ENCODE assay signal across 16 mouse cellular contexts in genomic region chr5:129731021-129731420, GRCm38 (mm10). TPM values are rescaled to one million over a fixed set of nuclear protein-coding genes. Genes with fewer than 3 reads are reported as not detected.
A peak's percentile ranks its signal among the peaks of the same experiment; 100 is the strongest.
DNase-seq lines count a peak whose midpoint lies in the region; ATAC-seq lines count a peak whose summit lies in the region.
"Had no signal": no experiment of that assay in that cellular context is flagged by ENCODE, and none has a peak within 500 bp of the region (broad histone marks: within the 10 kb centered on the region; RNA-seq: fewer than 3 reads in every experiment).

No protein-coding gene starts in this region.

- no peaks in the 10 kb centered on the region for H3K27me3 ChIP-seq in embryonic facial prominence, embryonic 11.5 days (ENCODE audit: control insufficient read depth, insufficient read depth, low read length)
- no peaks in the 10 kb centered on the region for H3K27me3 ChIP-seq in limb, embryonic 15.5 days
- H3K27me3 ChIP-seq: limb, embryonic 12.5 days had no signal

- no peak overlapping the region for H3K27ac ChIP-seq in embryonic facial prominence, embryonic 11.5 days (replicated peaks; ENCODE audit: low read depth, low read length)
- H3K27ac ChIP-seq in limb, embryonic 15.5 days = peak overlapping the region; percentile 27; the same call in 1 of the 2 replicates
- H3K27ac ChIP-seq: limb, embryonic 12.5 days had no signal

- no peak overlapping the region for H3K4me3 ChIP-seq in embryonic facial prominence, embryonic 11.5 days (ENCODE audit: low read depth, low read length)
- H3K4me3 ChIP-seq in limb, embryonic 15.5 days = no peak overlapping the region
- H3K4me3 ChIP-seq: limb, embryonic 12.5 days had no signal

- no peak overlapping the region for H3K9ac ChIP-seq in embryonic facial prominence, embryonic 11.5 days (replicated peaks; ENCODE audit: low read length)
- no peak overlapping the region for H3K9ac ChIP-seq in limb, embryonic 15.5 days
- H3K9ac ChIP-seq: limb, embryonic 12.5 days had no signal

- DNase-seq in adrenal gland, postnatal 14 days = peak; percentile 16
- DNase-seq in adrenal gland, postnatal 36 days = no peak
- DNase-seq in embryonic facial prominence, embryonic 11.5 days (ENCODE audit: low spot score) = no peak
- DNase-seq in heart, adult 9 months (ENCODE audit: low spot score in 2 of 2) = peak; percentile 66 to 74
- DNase-seq in spleen, postnatal 14 days (ENCODE audit: low spot score in 2 of 2) = no peak
- DNase-seq in testis, postnatal 10 days (ENCODE audit: low spot score) = no peak
- no peak for DNase-seq in embryo, embryonic 11 days
- DNase-seq: right cerebral cortex, postnatal 25 days had no signal

- no peaks in the 10 kb centered on the region for H3K36me3 ChIP-seq in embryonic facial prominence, embryonic 11.5 days (replicated peaks; ENCODE audit: control insufficient read depth, insufficient read depth, low read depth, low read length)
- no peaks in the 10 kb centered on the region for H3K36me3 ChIP-seq in limb, embryonic 15.5 days

- no peak overlapping the region for H3K4me2 ChIP-seq in embryonic facial prominence, embryonic 11.5 days (ENCODE audit: low read depth, low read length)
- H3K4me2 ChIP-seq in limb, embryonic 15.5 days = no peak overlapping the region
- H3K4me2 ChIP-seq: limb, embryonic 12.5 days had no signal

- ATAC-seq in embryonic facial prominence, embryonic 11.5 days (replicated peaks; ENCODE audit: insufficient number of reproducible peaks, low FRiP score, low TSS enrichment, low read depth) = 0 out of 2 replicates have a peak, but pooled peaks have one; percentile 41
- no peak for ATAC-seq in limb, embryonic 15.5 days (ENCODE audit: insufficient number of reproducible peaks, low FRiP score, low TSS enrichment, low read depth)

- H3K4me1 ChIP-seq in embryonic facial prominence, embryonic 11.5 days (ENCODE audit: control insufficient read depth, insufficient read depth, low read length) = no peaks in the 10 kb centered on the region
- H3K4me1 ChIP-seq in limb, embryonic 15.5 days = peaks cover 28% of the 10 kb centered on the region

- no peaks in the 10 kb centered on the region for H3K9me3 ChIP-seq in embryonic facial prominence, embryonic 11.5 days (replicated peaks; ENCODE audit: control insufficient read depth, low read length)
- H3K9me3 ChIP-seq in limb, embryonic 15.5 days = no peaks in the 10 kb centered on the region
- H3K9me3 ChIP-seq: G1E; limb, embryonic 12.5 days had no signal

- WGBS in embryonic facial prominence, embryonic 11.5 days = 53% methylated on average over 5 of the region's 5 CpGs
- WGBS in limb, embryonic 15.5 days = 60% methylated on average over 5 of the region's 5 CpGs

RNA-seq across cellular contexts. Expression of gene Nipsnap2, which starts 6.2 kb away (rescaled TPM):
- 116 and 119 TPM in 2 replicates for total RNA-seq in adrenal gland, postnatal 14 days (2021)
- 100 to 1,000 TPM; 116 to 140 TPM for total RNA-seq in adrenal gland, postnatal 36 days (2021)
- 85.1 and 92.1 TPM in 2 replicates for polyA plus RNA-seq in embryonic facial prominence, embryonic 11.5 days (2014; fragmentation: Nextera tagmentation; extraction: Ambion mirVana)
- polyA plus RNA-seq in limb, embryonic 15.5 days (2015; fragmentation: Nextera tagmentation; extraction: Ambion mirVana) = 109 and 131 TPM in 2 replicates

RNA-seq across cellular contexts. Expression of gene Mrps17, which starts 15.7 kb away (rescaled TPM):
- 90.9 and 98.1 TPM in 2 replicates for total RNA-seq in adrenal gland, postnatal 14 days (2021)
- 100 to 1,000 TPM in 1 of 2 experiments, 10 to 100 TPM in 1; 80.7 to 106 TPM for total RNA-seq in adrenal gland, postnatal 36 days (2021)
- polyA plus RNA-seq in embryonic facial prominence, embryonic 11.5 days (2014; fragmentation: Nextera tagmentation; extraction: Ambion mirVana) = 204 and 216 TPM in 2 replicates
- polyA plus RNA-seq in limb, embryonic 15.5 days (2015; fragmentation: Nextera tagmentation; extraction: Ambion mirVana) = 179 and 184 TPM in 2 replicates

RNA-seq across cellular contexts. Expression of gene Sept14, which starts 22.7 kb away (rescaled TPM):
- not detected in 2 replicates for total RNA-seq in adrenal gland, postnatal 14 days (2021)
- total RNA-seq in adrenal gland, postnatal 36 days (2021) = not detected
- not detected in 2 replicates for polyA plus RNA-seq in embryonic facial prominence, embryonic 11.5 days (2014; fragmentation: Nextera tagmentation; extraction: Ambion mirVana)
- not detected in 2 replicates for polyA plus RNA-seq in limb, embryonic 15.5 days (2015; fragmentation: Nextera tagmentation; extraction: Ambion mirVana)
- total RNA-seq: G1E; gastrocnemius, postnatal 4 days; layer of hippocampus, adult 8-10 months; megakaryocyte progenitor cell, adult 5-6 weeks had no signal
- polyA plus RNA-seq: G1E; kidney, adult 2 months; limb, embryonic 12.5 days; neural tube, embryonic 11.5 days had no signal

RNA-seq across cellular contexts. Expression of gene Psph, which starts 56.2 kb away (rescaled TPM):
- 25.3 and 26.7 TPM in 2 replicates for total RNA-seq in adrenal gland, postnatal 14 days (2021)
- total RNA-seq in adrenal gland, postnatal 36 days (2021) = 10 to 100 TPM; 20.1 to 27.0 TPM
- 34.9 and 36.0 TPM in 2 replicates for polyA plus RNA-seq in embryonic facial prominence, embryonic 11.5 days (2014; fragmentation: Nextera tagmentation; extraction: Ambion mirVana)
- 35.5 and 38.1 TPM in 2 replicates for polyA plus RNA-seq in limb, embryonic 15.5 days (2015; fragmentation: Nextera tagmentation; extraction: Ambion mirVana)

Comparison
In these comparisons a context has a peak if more than half of its experiments do, and no peak if none do; other contexts are left out.
1. DNase-seq: peak in adrenal gland, postnatal 14 days (single experiment) and heart, adult 9 months (2 of 2); none in adrenal gland, postnatal 36 days (0 of 2), embryonic facial prominence, embryonic 11.5 days (single experiment), spleen, postnatal 14 days (0 of 2), testis, postnatal 10 days (single experiment) and embryo, embryonic 11 days (single experiment).